Mouse (Mus musculus) layer of hippocampus, adult 11-12 months (tissue): ENCODE data around the gene Slc25a33.
A peak's percentile ranks its signal among the peaks of the same experiment; 100 is the strongest.

ENCODE experiments used
- DNase-seq: peaks from one replicate; pipeline ENCODE4 v3.0.0; 2022; ENCODE audit warnings: low spot score

Gene Slc25a33

GRCm38 (mm10) chr4:149794010-149794338 lies 19.9 kb upstream of the Slc25a33 start:
- DNase-seq = no peak

DNA sequence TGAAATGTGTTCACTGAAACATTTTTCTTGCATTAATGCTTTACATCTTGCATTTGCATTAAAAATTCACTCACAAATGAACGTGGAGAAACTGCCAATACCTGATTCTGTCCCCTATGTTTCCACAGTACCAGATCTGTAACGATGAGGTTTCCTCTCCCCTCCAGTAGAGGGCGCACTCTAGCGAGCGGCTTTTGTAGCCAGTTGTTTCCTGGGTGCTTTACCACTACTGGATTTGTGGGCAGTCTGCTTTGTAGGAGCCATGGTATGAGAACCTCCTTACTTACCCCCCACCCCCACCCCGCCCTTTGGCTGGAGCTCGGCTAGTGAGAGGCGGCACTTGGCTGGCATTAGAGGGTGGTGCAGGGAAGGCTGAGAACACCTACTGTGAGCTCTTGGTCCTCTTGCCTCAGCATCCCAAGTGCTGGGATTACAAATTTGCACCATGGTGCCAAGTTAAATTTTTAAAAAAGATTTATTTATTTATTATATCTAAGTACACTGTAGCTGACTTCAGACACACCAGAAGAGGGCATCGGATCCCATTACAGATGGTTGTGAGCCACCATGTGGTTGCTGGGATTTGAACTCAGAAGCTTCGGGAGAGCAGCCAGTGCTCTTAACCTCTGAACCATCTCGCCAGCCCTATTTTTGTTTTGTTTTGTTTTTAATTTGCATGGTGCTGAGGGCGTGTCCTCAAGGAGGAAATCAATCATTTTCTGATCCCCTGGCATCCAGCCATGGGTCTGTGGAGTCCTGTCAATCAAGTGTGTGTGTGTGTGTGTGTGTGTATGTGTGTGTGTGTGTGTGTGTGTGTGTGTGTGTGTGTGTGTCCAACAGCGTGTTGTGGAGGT lies 19.3 kb upstream of the Slc25a33 start:
- DNase-seq = no peak

- DNase-seq = peak; percentile 49
Observed at GRCm38 (mm10) chr4:149792159-149792800, 18.2 kb upstream of the Slc25a33 start.

- DNase-seq = no peak
Observed at GRCm38 (mm10) chr4:149791470-149791869, 17.4 kb upstream of the Slc25a33 start.

DNA sequence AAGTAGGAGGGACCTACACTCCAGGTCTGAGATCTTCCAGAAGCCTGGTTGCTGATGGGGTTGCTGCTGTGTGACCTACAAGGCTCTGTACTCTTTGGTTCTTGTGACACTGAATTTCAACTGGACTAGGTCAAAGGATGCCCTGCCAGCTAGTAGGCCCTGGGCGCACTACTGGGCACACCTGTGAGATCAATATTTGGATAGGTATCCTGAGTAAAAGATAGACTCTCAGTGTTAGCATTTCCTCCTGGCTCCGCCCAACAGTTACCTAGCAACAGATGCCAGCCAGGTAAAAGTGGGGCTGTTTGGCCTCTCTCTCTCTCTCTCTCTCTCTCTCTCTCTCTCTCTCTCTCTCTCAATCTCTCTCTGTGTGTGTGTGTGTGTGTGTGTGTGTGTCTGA lies 16.9 kb upstream of the Slc25a33 start:
- DNase-seq = no peak

DNA sequence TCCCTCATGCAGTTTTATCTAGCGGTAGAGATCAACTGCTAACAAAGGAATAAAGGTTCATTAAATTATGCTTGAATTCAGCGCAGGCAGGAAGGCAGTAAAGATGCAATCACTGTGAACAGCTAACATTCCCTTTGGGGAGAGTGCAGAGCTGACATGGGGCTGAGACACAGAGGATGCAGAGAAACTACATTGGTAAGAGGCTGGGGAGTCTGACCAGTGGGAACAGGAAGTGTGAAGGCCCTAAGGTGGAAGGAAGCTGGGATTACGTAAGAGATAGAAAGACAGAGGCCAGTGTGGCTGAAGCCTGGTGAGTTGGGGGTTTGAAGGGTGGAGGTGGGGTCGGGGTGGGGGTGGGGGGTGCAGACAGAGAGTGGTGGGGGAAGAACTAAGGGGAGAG lies 16.5 kb upstream of the Slc25a33 start:
- DNase-seq = no peak

- no peak for DNase-seq
Observed at GRCm38 (mm10) chr4:149789421-149790194, 15.5 kb upstream of the Slc25a33 start.

- DNase-seq = no peak
Observed at GRCm38 (mm10) chr4:149784901-149785300, 10.8 kb upstream of the Slc25a33 start.

DNA sequence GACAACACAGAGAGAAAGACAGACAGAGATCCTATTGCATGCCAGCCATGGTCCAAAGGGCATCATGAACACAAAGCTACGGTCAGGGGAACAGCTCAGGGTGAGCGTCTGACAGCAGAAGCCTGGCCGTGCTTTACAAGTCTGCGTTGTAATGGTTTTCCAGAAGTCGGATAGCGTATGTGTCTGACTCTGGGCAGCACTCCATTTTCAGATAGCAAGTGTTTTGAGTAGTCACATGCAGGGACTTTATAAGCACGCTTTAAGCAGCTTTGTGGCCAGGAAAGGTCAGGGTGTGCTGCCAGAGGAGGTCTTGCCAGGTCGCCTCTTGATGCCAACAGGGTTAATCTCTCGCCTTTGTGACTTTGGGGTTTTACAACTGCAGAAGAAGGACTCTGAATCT lies 10.3 kb upstream of the Slc25a33 start:
- no peak for DNase-seq

DNA sequence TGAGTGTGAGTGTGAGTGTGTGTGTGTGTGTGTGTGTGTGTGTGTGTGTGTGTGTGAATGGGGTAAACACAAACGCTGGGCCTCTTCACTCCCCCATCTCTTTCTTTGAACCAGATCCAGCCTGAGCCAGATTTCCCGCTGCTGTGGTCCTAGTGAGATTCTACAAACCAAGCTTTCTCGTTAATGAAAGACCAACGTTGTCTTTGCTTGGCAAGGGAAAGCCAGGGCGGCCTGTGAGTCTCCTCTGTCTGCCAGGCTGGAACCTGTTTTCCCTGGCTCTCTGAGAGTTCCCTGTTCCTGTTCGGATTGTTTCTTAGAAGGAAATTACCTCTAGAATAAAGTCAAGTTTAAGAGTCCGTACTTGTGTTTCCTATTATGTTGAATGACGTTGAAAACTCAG lies 8.9 kb upstream of the Slc25a33 start:
- DNase-seq = peak; percentile 41

GRCm38 (mm10) chr4:149780565-149781356 lies 6.7 kb upstream of the Slc25a33 start:
- no peak for DNase-seq

GRCm38 (mm10) chr4:149779966-149780365 lies 5.9 kb upstream of the Slc25a33 start:
- no peak for DNase-seq

GRCm38 (mm10) chr4:149777126-149777525 lies 3.0 kb upstream of the Slc25a33 start:
- no peak for DNase-seq

DNA sequence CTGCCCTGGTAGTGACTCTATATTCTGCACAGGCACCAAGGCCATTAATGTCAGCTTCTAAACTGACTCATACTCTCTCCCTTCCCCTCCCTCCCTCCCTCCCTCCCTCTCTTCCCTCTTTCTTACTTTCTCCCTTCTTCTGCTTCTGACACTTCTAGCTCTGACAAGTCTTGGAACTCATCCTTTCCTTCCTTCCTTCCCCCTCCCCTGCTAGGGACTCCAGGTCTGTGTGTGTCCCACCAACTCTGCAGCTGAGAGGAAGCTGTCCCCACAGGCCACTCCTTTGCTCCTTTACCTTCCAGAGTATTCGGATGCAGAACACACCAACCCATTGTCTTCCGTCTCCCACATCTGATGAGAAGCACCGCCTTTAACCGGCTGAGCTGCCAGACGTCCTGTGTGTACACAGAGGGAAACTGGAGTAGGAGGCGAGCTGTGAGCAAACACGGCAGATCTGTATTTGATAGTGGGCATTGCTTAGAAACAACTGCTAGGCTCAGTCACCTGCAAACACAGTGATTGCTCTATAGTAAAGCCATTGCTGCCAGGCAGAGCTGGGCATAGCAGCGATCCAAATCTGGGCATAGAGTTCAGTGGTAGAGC lies 1.8 kb upstream of the Slc25a33 start:
- no peak for DNase-seq

DNA sequence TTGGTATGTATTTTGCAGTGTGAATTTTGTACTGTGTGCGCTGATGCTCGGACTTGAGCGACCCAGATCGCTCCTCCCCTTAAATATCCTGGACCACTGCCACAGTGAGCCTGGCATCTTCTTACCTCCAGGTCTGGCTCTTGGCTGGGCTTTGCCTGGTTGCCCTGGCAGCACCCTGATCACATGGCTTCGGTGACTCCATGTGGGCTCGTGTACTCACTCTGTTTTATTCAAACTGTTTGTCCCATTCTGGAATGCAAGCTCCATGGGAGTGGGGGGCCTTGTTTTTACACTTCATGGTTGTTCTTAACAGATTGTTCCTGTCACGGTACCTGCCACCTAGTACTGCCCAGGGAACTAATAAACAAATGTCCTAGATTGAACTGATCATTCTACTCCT lies 1.3 kb upstream of the Slc25a33 start:
- no peak for DNase-seq

DNA sequence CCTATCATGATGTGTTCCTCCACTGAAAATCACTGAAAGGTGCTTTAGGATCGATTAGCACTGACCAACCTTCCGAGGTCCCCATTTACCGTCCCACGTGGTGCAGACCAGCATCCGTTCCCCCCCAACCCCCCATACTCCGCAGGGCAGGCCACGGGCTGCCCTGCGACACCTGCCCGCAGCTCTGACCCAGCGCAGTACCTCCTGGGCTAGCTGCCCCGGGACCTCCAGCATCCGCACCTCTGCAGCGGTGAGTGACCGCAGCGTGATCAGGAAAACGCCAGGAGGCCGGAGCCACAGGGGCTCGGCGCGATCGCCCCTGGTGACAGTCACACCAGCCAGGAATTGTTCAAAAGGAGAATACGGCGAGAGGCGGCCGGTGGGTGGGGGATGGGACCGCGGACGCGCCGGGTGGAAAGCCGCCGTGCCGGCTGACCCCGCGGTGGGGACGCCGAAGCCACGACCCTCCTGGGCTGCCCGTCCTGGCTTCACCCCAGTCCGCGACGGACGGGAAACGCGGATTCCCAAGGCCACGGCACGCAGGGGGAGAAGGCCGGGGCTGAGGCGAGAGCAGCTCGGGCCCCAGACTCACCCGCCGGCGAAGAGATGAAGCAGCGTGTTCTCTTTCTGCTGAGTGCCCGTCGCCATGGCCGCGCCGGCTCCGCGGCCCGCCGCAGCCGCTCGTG lies 526 bp downstream of the Slc25a33 start:
- no peak for DNase-seq

GRCm38 (mm10) chr4:149772394-149772793 lies 1.7 kb downstream of the Slc25a33 start:
- no peak for DNase-seq

DNA sequence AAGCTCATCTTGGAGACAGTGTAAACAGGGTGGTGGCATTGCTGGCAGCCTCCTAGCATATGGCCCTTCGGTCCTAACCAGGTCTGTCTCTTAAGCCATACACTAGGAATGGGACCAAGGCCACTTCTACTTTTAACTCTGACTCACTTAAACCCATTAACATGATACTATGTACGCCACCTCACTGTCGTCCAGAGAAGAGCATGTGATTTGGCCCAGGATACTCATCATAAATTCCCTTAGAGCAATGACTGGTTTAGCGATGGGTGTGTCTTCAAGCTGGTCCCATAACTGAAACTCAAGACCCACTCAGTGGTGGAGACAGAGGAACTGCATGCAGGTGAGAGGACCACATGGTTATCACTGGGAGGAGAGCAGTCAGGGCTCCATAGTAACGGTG lies 8.9 kb downstream of the Slc25a33 start:
- DNase-seq = no peak

DNA sequence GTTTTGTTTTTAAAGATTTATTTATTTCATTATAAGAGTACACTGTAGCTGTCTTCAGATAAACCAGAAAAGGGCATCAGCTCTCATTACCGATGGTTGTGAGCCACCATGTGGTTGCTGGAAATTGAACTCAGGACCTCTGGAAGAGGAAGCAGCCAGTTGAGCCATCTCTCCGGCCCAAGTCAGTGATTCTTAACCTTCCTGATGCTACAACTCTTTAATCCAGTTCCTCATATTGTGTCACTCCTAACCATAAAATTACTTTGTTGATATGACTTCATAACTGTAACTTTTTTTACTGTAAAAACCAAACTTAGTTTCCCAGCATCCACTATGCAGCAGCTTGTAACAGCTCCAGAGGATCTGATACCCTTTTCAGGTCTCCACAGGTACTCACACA lies 10.7 kb downstream of the Slc25a33 start:
- no peak for DNase-seq

DNA sequence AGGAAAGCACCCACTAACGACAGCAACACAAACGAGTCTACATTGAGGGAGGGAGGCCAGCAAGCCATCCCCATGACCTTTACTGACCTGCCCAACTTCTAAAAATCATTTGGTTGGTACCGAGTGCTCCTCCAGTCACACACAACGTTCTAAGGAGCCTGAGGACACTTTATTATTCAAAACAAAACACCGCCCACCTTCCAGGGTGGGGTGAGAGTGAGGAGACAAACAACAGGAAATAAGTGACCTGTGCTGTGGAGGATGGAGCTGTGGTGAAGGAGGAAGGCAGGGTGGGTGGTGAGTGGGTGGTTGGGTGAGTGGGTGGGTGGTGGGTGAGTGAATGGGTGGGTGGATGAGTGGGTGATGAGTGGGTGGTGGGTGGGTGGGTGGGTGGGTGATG lies 14.6 kb downstream of the Slc25a33 start:
- no peak for DNase-seq

- DNase-seq = no peak
Observed at GRCm38 (mm10) chr4:149758423-149758822, 15.7 kb downstream of the Slc25a33 start.
